Mouse (Mus musculus) ZHBTc4 (cell line): ENCODE measurements at regions not wholly inside any gene's neighbourhood (a gene's known extent, or its start where the extent isn't known, plus 50 kb on each side); places are given as distances from the start of the nearest gene placed in this dataset.

Source experiments
- DNase-seq: peaks from one replicate; pipeline ENCODE4 v3.0.0-alpha.2; 2011; ENCODE audit warnings: low read depth, low spot score

DNA sequence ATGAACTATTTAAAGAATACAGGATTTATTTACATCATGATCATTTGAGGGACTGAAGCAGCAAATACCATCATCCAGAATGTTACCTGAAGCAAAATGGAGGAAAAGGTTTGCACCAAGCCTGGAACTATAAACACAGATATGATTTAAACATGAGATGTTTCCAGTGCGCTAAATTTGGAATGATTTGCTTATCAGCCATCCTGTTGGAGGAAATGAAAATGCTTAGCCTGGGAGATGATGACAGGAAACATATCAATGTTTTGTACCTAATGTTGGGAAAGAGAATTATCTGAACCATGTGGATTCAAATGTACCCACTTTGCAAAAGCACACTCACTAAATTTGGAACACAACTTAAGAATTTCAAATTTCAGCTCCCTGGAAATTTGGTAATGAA lies 149.3 kb downstream of the Adgra3 start:
- no peak for DNase-seq

DNA sequence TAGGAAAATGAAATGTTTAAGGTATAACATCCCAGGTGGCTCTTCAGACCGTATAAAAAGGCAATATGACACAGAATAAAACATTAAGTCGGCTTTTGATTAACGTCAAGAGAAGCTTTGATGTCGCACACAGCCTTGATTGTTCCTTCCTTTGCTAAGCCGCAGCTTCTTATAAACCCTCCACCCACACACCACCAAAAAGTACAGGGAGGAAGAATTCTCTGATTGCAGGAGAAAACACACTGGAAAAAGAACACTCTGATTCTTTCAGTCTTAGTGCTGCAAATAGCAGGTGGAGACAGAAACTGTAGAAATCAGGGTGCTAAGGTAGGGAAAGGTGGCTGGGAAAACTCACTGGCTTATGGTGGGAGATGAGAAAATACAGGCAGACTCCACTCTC lies 162.7 kb downstream of the Adgra3 start:
- no peak for DNase-seq

DNA sequence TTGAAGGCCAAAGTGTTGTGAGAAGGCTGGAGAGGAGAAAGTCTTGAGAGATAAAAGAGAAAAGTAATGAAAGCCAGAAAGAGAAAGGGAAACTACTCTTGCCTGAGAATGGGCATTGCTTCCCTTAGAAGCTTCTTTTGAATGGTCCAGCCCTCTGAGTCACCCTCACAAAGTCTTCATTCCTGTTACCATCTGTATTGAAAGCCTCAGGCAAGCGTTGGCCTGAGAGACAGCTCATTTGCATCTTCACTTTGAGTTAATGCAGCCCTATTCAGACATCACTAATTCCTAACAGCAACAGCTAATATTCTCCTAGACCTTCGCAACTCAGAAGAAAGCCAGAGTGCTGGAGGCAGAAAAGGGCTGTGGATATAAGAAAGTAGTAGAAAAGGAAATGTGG lies 178.4 kb downstream of the Adgra3 start:
- DNase-seq: no peak

DNA sequence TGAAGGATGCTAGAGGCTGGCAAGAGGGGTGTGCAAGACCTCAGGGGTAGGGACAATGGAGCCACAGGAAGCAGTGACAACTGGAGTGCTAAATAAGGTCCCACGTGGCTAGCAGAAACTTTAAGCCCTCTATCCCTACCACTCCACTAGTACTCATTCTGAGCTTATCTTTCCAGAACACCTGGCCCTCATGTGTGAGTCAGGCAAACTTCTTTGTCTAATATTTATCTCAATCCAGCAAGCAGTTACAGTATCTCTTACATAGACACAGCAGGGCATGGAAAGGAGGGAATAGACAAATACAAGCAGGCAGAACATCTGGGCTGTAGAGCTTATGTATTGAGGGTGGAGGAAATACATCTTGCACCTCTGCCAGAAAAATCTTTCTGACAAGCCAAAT lies 182.6 kb downstream of the Adgra3 start:
- DNase-seq: no peak

DNA sequence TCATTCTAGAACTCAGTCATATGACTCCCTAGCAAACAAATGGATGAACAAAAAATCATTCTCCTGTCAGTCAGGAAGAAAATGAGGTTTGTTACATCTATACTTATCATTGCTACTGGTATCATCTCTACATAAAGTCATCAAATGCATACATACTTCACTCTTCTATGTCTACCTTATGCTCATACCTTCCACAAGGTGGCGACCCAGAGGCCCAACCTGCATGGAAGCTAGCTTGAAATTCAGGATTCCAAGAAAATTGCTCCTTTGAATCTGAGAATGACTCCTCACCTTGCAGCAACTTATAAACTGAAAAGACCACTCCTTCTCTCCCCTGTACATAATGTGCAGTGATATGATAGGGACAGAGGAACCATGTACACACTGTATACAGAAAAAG lies 201.6 kb downstream of the Adgra3 start:
- DNase-seq: peak; percentile 66

DNA sequence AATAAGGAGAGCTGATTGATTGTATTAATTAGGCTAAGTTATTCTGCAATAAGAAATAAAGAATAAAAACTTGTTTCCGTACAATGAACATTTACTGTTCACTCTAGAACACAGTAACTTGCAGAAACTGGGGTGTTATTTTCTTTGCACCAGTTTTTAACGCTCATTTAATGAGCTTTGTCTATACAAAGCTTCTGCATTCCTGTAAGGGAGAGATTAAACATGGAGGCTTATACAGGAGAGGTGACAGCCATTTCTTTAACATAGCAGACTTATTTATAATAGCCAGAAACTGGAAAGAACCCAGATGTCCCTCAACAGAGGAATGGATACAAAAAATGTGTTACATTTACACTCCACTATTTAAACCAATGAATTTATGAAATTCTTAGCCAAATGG lies 202.8 kb downstream of the Adgra3 start:
- no peak for DNase-seq

DNA sequence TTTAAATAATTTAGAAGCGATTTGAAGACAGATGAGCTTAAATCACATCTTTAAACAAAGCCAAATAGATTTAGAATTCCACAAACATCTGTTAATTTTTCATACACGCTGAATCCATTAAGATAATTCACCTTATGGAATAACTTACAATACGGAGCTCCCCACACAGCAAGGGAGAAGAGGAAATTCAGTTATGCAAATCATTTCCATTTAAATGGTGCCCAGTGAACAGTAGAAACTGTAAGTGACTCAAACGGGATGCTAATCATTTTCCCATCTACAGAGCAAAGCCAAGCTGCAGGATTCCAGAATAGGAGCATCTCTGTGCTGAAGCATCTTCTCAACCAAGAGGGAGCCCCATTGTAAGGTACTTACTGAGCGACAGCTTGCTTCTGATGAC lies 210.1 kb downstream of the Adgra3 start:
- DNase-seq: peak; percentile 13

DNA sequence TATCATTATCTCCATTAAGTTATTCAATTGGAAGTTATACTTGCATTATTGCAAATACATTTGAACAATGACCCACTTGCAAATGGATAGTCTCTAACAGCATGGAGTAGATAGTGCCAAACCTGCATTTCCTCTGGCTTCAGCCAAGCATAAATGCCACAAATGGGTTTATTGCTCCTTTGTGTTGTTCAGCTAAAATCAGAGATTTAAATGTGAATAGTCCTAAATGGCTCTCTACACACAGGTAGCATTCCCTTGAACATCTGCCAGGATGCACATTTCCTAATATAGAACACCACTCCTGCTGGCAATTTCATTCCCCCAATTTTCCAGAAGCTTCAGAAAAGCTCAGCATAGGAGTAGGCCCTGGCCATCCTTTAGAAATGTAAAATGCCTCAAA lies 210.6 kb downstream of the Adgra3 start:
- peak; percentile 28 for DNase-seq

DNA sequence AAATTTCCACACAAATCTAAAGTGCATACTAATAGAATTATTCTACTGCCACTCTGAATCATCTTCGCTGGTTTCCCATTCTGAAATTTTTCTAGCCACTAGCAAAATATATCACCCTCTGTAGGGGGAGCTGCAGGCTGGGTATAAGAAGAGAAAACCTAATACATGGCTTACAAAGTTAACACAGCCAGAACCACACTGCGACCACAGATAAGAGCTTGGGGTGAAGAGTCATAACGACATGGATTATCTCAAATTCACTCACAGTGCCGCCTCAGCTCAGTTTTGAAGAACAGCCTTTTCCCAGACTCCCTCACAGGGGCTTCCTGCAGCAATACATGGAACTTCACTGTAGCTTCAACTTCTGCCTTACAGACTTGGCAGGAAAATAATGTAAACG lies 240.0 kb downstream of the Adgra3 start:
- DNase-seq: no peak

DNA sequence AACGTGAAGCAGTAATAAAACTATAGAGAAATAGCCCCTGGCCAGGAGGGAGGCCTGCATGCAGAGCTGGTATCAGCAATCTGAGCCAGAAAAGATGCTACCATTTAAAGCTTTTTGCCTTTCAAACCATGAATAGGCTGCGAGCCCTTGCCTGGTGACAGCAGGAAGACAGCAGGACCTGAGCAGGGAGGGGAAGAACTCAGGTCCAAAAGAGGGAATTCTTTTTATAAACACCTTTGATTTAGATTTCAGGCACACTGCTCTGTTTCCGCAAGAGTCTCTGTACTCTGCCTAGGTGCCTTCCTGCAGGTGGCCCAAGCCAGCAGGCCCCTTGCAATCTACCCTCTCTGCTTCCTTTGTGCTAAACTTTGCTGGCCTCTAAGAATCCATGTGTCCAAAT lies 242.1 kb downstream of the Adgra3 start:
- DNase-seq: no peak

DNA sequence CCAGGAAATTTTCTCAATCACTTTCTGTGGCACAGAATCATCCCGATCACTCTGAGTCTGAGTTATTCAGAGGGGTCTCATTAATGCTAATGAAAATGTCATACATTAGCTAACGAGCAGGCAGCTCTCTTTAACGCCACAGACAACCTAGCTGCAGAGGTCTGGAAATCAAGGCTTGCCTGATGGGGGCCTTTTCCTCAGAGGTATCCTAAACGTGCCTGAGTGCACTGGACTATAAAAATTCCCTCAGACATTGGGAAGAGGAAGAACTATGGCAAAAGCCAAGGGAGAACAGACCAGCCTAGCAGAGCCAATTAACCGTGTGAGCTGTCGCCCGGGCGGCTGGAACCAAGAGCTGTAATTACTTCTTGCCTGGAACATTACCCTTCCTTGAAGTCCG lies 245.5 kb downstream of the Adgra3 start:
- DNase-seq: no peak

DNA sequence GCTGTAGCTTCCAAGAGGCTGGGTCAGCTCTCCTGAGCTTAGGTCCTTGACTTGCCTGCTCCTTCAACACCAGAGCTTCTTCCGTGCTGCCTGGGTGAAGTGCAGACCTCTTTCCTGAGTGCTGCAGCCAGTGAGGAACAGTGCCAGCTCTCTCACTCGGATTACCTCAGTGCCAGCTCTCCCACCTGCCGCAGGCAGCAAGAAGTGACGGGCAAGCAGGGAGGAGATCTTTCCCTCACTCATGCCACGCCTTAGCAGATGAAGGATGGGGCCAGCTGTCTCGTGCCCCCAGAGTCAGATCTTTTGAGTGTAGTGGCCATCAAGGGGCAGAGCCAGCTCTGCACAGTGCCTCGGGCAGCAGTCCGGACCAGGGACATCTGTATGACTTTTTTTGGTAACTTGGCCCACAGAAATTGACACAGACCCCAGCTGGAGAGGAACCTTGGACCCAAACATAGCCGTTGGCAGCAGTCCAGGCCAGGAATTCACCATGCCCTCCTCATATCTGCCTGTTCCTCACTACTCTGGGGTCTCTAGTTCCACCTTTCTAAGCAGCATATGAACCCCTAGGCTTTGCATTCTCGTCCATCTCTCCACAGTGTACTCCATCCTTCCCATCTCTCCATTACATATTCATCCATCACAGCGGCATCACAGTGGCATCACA lies 263.9 kb upstream of the Kcnip4 start:
- no peak for DNase-seq

DNA sequence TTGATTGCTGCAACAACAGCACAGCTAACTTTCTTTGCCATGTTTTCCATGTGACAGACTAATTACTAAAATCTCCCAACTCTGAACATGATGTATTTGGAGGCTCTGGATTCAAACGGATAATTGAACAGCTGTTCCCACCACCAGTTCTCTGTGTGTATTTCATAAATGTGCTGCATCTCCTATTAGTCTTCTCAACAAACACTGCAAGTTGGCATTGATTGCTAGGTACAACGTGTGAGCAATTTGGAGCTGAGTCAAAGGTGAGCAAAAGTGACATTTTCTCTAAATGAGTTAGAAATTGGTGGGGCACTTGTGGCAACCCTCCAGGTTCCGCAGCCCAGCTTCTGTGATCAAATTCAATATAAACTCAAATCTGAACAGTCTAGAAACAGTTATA lies 259.0 kb upstream of the Kcnip4 start:
- no peak for DNase-seq

DNA sequence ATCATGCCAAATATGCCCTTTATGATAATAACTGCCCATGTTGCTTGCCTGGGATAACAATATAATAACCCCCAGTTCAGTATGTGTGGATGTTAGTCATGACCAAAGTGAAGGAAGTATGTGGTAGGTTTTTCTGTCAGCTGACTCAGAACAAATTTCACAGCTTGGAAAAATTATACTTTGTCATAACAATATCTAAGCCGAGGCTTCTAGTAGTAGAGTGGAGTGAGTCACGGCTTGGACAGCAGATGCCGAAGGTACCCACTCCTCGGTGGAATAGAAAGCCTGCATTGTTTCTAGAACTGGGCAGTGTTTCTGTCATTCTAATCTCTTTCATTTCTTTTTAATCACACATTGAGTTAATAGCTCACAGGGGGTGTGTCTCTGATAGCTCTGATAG lies 236.3 kb upstream of the Kcnip4 start:
- no peak for DNase-seq

DNA sequence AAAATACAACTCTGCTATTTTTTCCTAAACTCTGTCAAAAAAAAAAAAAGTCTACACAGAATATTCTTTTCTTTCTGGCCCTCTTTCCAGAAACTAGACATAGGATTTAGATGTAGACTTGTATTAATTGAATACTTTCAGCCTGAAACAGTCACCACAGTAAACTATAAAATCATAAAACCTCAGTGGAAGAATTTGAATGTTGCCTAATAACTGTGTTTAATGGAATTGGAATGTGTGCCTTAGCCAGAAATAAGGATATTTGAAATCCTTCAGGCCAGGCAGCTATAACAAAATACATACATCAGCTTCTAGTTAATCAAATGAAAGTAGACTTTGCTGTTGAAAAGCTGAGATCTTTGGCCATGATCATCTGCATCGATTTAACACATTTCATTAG lies 230.8 kb upstream of the Kcnip4 start:
- DNase-seq: no peak

DNA sequence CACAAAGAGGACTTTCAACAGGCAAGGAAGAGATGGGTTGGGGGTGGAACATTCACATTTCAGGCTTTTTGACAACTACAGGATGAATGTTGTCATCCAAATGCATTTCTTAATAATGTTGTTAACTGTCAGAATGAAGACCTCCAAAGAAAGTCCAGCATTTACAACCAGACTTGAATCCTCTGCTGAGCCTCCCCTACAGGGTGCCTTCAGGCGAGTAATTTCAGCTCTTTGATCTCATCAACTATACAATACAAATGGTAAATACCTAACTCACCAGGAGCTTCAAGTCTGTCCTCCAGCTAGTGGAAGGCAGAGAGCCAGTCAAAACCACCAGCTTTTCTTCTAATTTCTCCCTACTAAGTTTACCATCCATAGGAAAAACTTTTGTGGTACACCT lies 187.9 kb upstream of the Kcnip4 start:
- DNase-seq: peak; percentile 78

DNA sequence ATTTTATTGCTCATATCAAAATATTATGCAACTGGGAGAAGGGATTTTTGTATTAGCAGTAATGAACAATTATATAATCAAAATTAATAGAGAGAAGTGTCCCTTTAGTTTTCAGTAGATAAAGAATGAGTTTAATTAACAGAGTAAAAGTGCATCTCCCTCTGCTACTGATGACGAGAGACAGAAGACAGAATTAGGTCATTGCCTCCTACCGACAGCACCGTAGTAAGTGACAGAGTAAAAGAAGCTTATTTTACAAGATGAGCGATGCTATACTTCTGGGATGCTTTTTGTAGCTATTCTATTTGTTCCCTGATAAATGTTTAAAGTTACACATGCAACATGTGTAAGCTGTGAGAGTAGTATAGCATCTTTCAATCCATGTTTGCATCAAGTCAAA lies 157.4 kb upstream of the Kcnip4 start:
- DNase-seq: no peak

DNA sequence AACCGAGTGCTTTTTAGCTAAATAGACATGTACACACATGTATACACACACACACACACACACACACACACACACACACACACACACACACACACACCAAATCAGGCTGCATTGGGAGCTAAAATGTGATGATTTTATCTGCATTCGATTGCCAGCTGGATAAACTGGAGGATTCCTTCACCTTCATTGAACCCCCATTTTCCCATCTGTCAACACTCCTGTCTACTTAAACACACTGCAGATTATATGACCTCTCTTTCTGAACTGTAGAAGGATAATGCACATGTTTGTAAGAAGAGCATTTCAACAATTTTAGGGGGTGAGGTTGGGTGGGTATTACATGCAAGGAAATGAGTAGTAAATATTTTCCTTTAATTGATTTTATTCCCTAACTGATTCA lies 156.8 kb upstream of the Kcnip4 start:
- DNase-seq: no peak

DNA sequence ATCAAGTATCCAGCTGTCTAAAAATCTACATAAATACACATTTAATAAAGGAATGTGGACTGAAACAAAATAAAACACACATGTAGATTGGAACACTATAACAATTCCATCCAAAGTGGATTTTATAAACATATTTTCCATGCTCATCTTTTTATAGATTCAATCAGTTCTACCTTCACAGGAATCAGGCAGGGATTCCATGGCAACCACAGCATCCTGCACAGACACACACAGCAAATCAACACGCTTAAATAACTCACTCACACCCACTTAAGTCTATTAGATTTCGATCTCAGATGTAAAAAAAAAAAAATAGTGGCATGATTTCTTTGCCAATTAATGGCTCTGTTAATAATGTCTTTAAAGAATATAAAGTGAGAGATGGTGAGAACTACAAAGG lies 151.2 kb upstream of the Kcnip4 start:
- no peak for DNase-seq

DNA sequence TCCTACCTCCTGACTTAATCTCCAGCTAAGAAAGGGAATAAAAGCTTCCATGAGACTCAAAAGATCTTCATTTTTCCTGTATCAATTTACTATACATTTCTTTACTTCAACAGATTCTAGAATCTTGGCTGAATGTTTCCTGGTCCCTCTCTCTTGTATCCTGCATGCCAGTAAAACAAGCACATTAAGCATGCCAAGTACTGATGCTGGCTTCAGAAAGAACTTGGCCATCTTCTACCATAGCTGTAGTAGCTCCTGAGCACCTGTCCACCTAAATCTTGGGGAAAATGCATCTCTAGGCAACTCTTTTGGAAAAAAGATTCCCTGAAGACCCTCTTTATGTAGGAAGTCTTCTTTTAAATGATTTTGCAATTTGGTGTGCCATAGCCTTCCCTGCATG lies 140.5 kb upstream of the Kcnip4 start:
- DNase-seq: no peak

DNA sequence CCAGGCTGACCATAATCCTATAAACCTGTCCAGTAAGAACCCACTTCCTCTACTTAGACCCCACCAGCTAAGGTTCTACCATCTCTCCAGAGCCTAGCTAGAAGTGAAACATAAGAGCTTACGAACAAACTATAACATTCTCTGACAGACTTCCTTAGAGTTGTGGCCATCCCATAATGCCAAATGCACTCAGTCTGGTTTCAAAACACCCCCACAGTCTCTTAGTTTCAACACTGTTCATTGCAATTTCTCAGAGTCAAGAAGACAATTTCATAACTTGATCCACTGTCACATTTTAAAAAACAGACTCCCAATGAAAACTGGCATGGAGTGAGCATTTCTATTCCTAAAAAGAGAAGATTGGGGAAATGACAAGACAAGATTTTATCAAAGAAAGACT lies 139.2 kb upstream of the Kcnip4 start:
- no peak for DNase-seq

DNA sequence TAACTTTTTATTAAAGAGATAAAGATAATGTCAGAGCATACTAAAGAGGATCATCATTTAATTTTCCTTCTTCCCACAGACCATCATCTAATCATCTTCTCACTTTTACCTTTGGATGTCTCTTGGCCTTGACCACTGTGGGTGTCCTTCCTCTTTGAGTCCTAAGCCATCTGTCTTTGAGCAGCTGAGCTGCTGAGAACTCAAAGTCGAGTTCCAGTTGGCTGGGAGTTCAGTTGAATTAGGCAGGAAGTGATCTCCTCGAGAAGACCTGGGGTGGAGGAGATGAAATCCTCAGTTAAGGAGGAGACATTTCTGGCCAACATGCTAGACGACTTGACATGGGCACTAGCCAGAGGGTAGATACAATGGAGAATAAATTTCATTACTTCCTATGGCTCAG lies 137.4 kb upstream of the Kcnip4 start:
- no peak for DNase-seq

DNA sequence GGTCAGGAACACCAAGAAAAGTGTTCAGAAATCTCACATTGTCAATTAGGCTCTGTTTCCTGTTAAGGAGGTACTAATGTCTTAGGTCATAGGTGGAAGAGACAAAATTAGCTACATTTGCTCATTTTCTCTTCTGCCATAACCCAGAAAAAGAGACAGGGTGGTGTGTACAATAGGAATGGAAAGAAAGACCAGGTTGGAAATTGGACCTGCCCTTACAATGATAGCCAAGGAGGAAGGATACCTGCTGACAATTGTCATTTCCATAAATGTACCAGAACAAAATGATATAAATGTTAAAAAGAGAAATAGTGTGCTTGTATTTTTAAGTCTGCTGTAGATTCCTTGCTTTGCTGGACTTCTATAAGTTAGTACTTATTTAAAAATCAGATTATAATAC lies 135.9 kb upstream of the Kcnip4 start:
- no peak for DNase-seq

DNA sequence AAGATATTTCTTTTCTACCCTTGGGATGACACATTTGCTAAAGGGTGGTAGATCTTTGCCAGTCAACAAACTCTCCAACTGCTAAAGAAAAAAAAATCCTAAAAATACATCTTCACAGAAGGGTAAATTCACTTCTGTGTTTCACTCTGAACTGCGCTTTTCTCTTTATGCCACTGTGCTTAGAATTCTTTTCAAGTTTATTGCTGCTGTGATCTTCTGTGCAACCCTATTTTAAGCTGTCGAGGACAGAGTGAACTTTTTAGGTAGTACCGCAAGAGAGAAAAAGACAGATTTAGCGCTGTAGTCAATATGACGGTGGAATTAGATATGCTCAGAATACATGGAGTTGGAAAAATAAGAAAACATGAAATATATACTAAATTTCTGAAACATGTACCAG lies 126.2 kb upstream of the Kcnip4 start:
- no peak for DNase-seq
